Mouse (Mus musculus) central nervous system, embryonic 14 days (tissue): ENCODE measurements around the gene Fam72a. TPM values are rescaled to one million over a fixed set of nuclear protein-coding genes. Genes with fewer than 3 reads are reported as not detected.

Experiments used
- polyA plus RNA-seq: library from polyadenylated mRNA; depleted of rRNA; stranded (reverse); fragments of >200 nt; gene quantifications from 2 replicates; pipeline ENCODE4 v1.2.3, GENCODE M21; 2012; rRNA removed

Fam72a gene
- polyA plus RNA-seq: 1.7 and 2.7 TPM in 2 replicates

GRCm38 (mm10) chr1:131527281-131528080, at the start of gene Fam72a, which contains the start of gene Srgap2:
Fam72a (plus strand) TSS chr1:131527903.
Srgap2 (minus strand) TSS chr1:131527352.

Other genes starting within 250 kb of the Fam72a start
- gene Ikbke, start 248.3 kb upstream of the Fam72a start, polyA plus RNA-seq: 2.3 and 5.5 TPM in 2 replicates
- 35.2 and 41.0 TPM in 2 replicates for gene Srgap2, start 551 bp upstream of the Fam72a start, polyA plus RNA-seq
- not detected in 2 replicates for gene Avpr1b, start 71.3 kb downstream of the Fam72a start, polyA plus RNA-seq
- gene Ctse, start 110.4 kb downstream of the Fam72a start, polyA plus RNA-seq: 0.09 TPM in 1 of 2 replicates, not detected in the other
- 1.1 and 1.2 TPM in 2 replicates for gene Rab7b, start 160.8 kb downstream of the Fam72a start, polyA plus RNA-seq
- gene Slc26a9, start 216.1 kb downstream of the Fam72a start, polyA plus RNA-seq: 0.10 and 0.13 TPM in 2 replicates